Mouse (Mus musculus): ENCODE measurements around the gene Cyp2c23. TPM values are rescaled to one million over a fixed set of nuclear protein-coding genes. Genes with fewer than 3 reads are reported as not detected.

Gene Cyp2c23
- polyA plus RNA-seq, 1 experiment from 2014 or later: 0.09 TPM

Other genes with a start within 250 kb of the Cyp2c23 start
- gene Abcc2, start 247.0 kb downstream of the Cyp2c23 start, polyA plus RNA-seq (2016; fragmentation: Nextera tagmentation; extraction: Ambion mirVana): 0.45 TPM in 1 of 2 replicates, not detected in the other
- 11.8 and 11.9 TPM in 2 replicates for gene Dnmbp, start 89.0 kb downstream of the Cyp2c23 start, polyA plus RNA-seq (2016; fragmentation: Nextera tagmentation; extraction: Ambion mirVana)
- gene Cpn1, start 42.7 kb downstream of the Cyp2c23 start, polyA plus RNA-seq (2016; fragmentation: Nextera tagmentation; extraction: Ambion mirVana): 0.86 and 1.6 TPM in 2 replicates
- 18.5 and 18.7 TPM in 2 replicates for gene Erlin1, start 40.6 kb upstream of the Cyp2c23 start, polyA plus RNA-seq (2016; fragmentation: Nextera tagmentation; extraction: Ambion mirVana)
- 36.3 and 37.4 TPM in 2 replicates for gene Chuk, start 78.3 kb upstream of the Cyp2c23 start, polyA plus RNA-seq (2016; fragmentation: Nextera tagmentation; extraction: Ambion mirVana)
- gene Cwf19l1, start 106.7 kb upstream of the Cyp2c23 start, polyA plus RNA-seq (2016; fragmentation: Nextera tagmentation; extraction: Ambion mirVana): 19.1 and 19.7 TPM in 2 replicates
- 63.0 and 64.0 TPM in 2 replicates for gene Bloc1s2, start 117.2 kb upstream of the Cyp2c23 start, polyA plus RNA-seq (2016; fragmentation: Nextera tagmentation; extraction: Ambion mirVana)
- gene Pkd2l1, start 163.2 kb upstream of the Cyp2c23 start, polyA plus RNA-seq (2016; fragmentation: Nextera tagmentation; extraction: Ambion mirVana): not detected in 2 replicates
- not detected in 2 replicates for gene Scd3, start 174.1 kb upstream of the Cyp2c23 start, polyA plus RNA-seq (2016; fragmentation: Nextera tagmentation; extraction: Ambion mirVana)

Data from heart, embryonic 12.5 days (tissue).